Mouse (Mus musculus) ovary, postnatal 10 days (tissue): ENCODE measurements at regions not wholly inside any gene's neighbourhood (a gene's known extent, or its start where the extent isn't known, plus 50 kb on each side); places are given as distances from the start of the nearest gene placed in this dataset.
A peak's percentile ranks its signal among the peaks of the same experiment; 100 is the strongest.

Source experiments
- DNase-seq: peaks from one replicate; pipeline ENCODE4 v3.0.0; 2022; ENCODE audit warnings: low spot score

DNA sequence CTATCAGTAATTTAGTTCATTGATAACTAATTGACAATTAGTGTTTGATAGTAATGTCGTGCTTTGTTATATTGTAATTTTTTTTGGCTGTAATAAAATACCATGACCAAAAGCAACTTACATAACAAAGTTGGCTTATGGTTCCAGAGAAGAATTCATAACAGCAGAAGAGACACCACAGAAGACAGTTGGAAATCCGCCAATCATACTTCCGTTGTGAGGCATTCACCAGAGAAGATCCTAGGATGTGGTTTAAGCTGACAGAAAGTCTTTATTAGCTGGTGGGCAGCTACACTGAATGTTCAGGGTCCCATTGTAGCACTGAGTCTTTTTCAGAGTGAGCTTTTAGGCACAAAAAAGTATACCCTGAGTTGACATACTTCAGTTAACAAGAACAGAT lies 109.9 kb downstream of the Sec23a start:
- no peak for DNase-seq

DNA sequence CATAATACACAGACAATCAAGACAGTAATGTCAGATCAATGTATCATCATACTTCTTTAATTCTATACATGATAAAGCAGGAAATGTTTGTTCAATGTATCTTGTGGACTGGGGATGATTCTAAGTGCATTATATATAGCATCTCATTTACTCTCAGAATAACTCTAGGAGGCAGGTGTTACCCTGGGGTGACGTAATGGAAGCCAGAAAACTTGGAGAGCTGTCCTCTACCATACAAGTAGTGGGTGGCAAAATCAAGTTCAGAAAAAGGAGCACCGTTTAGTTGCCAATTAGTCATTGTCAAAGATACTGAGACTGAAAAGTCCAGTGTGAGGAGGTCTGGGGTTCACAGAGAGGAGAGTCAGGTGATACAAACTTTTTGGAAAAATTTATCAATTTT lies 136.0 kb downstream of the Sec23a start:
- no peak for DNase-seq

DNA sequence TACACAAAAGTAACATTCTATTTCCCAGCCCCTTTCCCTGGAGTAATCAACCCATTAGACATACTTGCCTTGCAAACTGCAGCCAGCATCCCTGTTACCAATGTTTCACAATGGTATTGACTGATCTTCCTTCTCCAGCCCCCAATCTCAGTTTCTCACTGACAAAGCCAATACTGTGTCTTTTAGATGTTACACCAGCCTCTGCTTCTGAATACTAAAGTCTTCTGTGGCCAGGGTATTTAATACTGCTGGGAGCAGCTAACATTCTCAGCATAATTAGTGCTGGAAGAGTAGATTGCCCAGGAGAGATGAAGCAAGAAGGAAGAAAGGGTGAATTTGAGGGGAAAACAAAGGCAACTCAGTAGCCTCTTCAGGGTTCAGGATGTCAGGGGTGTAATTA lies 139.4 kb downstream of the Sec23a start:
- no peak for DNase-seq

DNA sequence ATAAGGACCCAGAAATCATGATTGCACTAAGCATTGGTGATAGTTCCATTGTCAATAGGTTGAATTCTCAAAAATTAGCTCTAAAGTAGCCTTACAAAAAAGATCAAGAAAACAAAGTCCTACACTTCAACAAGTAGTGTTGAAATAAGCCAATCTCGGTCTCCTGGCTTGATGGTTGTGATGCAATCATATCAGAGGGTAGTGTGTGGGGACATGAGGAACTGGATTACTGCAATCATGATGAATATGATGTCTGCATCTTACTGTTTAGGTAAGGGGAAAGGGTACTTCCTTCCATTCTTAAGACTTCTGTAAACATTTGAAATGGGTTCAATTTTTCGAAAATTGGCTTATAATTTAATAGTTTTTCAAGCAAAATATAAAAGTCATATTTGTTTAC lies 155.3 kb downstream of the Sec23a start:
- DNase-seq: no peak

DNA sequence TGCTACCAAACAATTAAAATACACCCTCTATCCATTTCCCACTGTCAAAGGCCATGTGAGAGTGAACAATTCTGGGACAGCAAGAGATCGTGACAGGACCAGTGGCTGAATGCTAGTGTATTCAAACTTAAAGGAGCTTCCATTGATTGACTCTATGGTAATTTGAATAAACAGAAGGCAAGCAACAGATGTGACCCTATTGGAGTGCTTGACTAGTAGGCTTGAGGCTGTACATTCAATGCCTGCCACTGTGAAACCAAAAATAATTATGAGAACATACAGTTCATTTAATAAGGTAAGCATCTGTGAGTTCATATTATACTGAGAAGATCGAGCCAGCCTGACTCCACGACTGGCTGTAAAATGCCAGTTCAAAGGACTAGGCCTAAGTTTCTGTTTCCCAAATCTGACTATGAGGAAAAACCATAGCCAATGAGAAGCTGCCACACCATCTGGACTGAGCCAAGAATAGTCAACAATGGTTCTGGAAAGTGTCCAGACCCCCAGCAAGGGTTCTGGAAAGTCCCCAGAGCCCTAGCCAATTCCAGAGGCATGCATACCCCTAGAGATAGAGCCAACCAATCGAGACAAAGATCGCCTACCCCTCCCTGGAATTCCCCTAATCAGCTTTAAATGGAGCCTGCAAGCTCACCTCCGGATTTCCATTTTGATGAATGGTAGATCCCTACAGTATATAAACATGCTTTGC lies 160.0 kb downstream of the Sec23a start:
- no peak for DNase-seq

DNA sequence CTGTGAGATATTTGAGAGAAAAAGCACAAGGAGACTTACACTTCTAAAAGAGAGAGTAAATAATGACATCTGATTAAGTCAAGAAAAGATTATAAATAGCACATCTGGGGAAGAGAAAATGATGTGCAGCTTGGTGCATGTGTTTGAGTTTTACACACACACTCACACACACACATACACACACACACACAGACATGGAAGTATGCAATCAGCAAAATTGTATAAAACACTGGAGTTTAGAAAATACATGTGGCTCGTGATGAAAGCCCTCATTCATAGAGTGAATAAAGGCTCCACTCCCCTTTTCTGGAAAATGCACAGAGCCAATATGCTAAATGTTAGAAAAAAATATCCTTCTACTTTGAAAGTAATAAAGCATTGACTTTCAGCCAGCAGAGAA lies 182.2 kb downstream of the Sec23a start:
- no peak for DNase-seq

DNA sequence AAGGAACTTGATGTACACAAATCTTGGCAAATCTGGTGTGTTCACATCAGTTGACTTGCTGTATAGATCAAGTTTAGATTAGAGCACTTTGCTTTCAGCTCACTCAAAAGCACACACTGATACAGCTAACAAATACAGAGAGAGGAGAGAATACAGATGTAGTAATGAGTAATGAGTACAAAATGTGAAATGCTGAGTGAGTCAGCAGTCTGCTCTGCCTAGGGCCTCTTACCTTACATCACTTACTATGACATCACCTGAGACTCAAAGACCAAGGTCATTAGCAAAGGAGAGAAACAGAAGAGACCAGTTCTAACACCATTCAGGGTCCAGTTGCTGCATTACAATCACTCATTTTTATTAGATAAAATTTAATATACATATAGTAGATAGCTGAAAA lies 184.0 kb downstream of the Sec23a start:
- no peak for DNase-seq

DNA sequence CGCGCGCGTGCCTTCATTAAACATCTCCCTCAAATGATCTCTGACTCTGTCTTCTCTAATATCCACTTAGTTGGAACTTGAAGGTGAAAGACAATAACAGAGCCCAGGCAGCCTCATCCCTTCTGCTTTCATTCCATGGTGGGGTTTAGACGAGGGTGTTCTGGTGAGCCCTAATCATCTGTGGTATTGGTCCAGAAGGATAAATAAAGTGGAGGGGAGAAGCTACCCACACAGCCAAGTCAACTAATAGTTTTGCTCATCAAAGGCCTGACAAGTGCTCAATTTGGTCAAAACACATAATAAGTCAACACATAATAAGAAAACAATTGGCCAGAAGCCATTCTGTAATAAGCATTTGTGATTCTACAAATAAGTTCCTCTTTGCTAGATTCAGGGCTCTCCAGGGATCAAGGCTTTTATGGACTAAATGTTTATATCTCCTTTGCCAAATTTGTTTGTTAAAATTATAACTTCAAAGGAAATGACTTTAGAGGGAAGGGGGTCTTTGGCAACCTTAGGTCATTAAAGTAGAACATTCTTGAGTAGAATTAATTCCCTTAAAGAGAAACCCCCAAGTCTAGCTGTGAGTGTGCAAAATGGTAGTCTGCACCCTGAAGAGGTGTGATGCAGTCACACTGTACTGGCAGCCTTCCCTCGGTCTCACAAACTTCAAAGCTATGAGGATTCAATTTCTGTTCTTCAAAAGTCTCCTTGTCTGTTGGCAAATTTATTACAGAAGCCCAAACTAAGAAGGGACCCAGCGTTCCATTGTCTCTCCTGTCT lies 186.5 kb downstream of the Sec23a start:
- no peak for DNase-seq

DNA sequence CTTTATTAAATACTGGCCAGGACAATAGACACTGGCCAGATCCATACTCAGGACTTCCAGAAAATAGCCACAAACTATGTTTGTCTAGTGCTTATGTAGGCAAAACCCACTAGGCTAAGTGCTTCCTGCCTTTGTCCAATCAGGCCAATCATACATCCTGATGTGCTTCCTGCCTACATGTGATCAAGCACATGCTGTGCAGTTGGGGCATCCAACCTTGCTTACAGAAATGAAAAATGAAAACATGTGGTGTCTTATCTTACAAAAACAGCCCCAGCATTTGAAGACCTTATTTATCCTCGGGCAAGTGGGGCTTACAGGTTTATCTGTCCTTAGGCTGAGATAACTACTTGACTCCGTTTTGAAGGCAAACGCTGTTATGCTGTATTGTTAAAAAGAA lies 188.8 kb downstream of the Sec23a start:
- DNase-seq: no peak

DNA sequence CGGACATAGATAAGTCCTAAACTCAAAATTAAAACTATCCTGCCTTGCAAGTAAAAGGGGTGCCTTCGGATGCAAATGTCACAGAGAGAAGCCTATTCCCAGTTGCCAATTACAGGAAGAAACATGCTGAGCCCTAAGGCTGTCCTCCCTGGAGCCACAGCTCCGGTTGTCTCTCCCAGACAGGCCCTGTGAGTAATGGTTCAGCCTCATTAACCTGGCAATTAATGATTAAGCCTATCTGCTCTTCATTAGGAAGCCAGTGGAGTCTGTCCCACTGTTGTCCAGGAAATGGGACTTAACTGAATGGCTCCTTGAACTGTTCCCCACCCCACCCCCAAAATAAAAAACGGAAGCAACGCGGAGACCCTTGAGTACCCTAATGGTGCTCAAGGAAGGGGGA lies 207.7 kb downstream of the Sec23a start:
- no peak for DNase-seq

DNA sequence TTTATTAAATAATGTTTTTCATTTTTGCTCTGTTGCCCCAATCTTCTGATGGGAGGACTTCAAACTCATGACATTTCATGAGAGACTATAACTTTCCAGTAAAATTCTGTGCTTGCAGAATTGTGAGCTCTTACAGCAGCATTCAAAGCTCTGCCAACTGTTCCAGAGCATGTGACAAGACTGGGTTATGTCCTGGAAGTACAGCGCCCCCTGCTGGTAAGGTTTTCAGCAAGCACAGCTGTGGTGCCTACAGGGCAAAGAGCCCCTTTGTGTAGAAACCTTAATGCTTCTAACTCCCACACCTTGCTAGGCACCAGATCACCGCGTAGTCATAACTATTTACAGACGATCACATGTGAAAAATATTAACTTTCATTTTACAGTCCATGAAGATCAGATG lies 209.4 kb downstream of the Sec23a start:
- DNase-seq: peak; percentile 64
